Mouse (Mus musculus) kidney, adult 2 months (tissue): ENCODE data around the gene Slc10a4.
"Not testable (repeated sequence)": the region's sequence is repeated elsewhere in the genome, so short reads cannot be mapped to it uniquely, and the experiment has no call there.

ENCODE experiments used
- CTCF ChIP-seq: fragments of 200-500 bp; conservative IDR thresholded peaks from 2 replicates; pipeline ENCODE4 v1.5.1; 2011; ENCODE audit warnings: low read depth, mild to moderate bottlenecking, control low read depth, low read length, moderate library complexity, mixed read lengths; ENCODE audit not compliant: insufficient read depth, insufficient read length
- POLR2A ChIP-seq: fragments of 200-500 bp; IDR thresholded peaks from one replicate; pipeline ENCODE4 v1.6.1; 2011; ENCODE audit warnings: low read depth, low read length, control low read depth

DNA sequence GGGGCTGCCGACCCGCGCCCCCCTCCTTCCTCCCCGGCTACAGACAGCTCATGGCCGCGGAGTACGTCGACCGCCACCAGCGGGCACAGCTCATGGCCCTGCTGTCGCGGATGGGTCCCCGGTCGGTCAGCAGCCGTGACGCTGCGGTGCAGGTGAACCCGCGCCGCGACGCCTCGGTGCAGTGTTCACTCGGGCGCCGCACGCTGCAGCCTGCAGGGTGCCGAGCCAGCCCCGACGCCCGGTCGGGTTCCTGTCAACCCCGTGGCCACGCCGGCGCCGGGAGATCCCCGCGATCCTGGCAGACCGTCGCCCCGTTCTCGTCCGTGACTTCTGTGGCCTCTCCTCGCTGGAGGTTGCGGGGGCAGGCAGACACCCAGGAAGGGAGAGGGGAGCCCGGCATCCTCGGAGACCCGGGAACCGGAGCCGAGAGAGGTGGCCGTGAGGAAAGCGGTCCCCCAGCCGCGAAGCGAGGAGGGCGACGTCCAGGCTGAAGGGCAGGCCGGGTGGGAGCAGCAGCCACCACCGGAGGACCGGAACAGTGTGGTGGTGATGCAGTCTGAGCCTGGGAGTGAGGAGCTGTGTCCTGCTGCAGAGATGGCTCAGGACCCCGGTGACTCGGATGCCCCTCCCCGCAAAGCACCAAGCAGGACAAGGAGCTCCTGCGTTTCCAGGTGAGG, 7.1 kb downstream of the Slc10a4 start:
- TF ChIP-seq CTCF, POLR2A: not testable (repeated sequence)
